Mouse (Mus musculus) cerebellum, adult 11-12 months (tissue): ENCODE measurements around the gene B4galt3.
"Not testable (repeated sequence)": the region's sequence is repeated elsewhere in the genome, so short reads cannot be mapped to it uniquely, and the experiment has no call there.

Source experiments
- DNase-seq: peaks from one replicate; pipeline ENCODE4 v3.0.0; 2022

B4galt3 gene

DNA sequence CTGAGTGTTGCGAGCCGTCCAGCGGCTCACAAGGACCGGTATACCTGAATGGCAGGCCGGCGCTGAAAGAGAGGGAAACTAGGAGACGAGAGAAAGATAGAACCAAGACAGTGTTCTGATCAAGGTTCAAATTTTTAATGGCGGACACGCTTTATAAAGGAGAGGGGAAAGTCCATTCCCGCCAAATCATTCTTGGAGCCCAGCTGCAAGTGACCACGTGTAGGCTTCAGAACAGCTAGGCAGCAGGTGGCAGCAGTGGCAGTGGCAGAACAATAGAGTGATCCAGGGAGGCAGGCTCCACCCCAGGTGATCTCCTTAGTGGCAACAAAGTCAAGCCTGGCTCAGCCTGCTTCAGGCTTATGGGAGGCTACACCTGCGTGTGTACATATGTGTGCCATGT, 28.2 kb upstream of the B4galt3 start:
- DNase-seq, result not testable (repeated sequence)

GRCm38 (mm10) chr1:171245353-171245752, 24.8 kb upstream of the B4galt3 start:
- no peak for DNase-seq

- DNase-seq, result peak; percentile 98
These were observed 23.2 kb upstream of the B4galt3 start for GRCm38 (mm10) chr1:171246709-171247452.

DNA sequence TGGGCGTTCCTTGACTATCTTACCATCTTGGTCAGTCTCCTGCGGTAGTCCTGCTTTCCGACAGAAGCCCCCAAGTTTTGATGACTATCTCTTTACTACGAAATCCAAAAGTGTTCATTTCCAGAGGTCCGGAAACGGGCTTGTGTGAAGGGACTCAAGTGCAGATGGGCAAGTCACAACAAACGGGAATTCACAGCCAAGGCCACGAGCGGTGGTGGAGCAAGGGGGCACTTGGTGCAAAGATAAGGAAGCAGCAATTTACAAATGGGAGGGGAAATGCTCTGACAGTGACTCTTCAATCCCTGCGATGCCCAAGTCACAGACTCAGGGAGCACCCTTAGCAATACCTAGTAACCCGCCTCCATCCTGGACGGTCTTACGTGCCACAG, 22.7 kb upstream of the B4galt3 start:
- peak; percentile 56 for DNase-seq

DNA sequence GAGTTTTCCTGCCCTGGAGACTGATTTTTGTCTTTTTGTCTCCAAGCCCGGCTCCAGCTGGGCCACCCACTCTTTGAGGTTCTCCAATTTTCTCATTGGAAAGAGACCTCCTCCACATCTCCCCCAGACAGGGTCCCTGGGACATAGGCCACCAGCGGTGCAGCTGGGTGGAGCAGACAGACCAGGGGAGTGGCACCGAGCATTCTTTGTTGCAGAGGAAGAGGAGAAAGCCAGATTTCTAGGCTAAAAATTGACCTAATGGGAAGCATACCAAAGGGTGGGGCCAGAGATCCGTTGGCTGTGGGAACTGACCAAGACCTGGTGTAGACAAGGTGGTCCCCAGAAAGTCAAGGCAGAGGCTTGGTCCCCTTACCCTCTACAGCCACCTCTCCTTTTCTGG, 22.2 kb upstream of the B4galt3 start:
- no peak for DNase-seq

GRCm38 (mm10) chr1:171248386-171249226, 21.5 kb upstream of the B4galt3 start:
- no peak for DNase-seq

DNA sequence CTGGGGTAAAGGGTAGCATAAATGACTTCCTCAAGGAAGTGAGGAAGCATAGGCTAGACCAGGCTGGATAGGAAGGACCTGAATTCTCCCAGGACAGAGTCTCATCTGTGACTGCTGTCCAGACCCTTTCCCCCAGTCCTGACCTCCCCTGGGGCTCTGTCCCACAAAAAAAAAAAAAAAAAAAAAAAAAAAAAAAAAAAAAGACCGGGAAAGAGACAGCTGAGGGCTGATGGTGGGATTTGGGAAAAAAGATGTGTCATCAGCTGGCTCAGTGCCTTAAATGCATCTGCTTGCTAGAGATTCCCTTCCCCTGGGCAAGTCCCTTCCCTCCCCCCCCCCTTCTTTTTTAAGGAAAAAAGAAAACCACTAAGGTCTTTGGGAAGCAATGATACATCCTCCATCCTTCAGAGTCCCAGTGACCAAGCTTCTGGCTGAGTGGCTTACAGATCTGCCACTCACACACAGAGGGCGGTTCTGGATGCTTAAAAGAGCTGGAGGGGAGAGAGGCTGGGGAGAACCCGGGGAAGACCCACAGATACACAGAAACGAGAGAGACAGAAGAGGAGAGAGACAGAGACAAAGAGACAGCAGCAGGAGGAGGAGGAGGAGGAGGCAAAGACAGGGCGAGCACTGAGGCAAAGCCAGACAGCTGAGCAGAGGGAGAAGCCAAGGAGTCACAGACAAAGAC, 20.1 kb upstream of the B4galt3 start, which contains the start of gene Adamts4:
Gene Adamts4, plus strand, starts transcription at position 509 of the 688 bp plus-strand sequence.
- no peak for DNase-seq

DNA sequence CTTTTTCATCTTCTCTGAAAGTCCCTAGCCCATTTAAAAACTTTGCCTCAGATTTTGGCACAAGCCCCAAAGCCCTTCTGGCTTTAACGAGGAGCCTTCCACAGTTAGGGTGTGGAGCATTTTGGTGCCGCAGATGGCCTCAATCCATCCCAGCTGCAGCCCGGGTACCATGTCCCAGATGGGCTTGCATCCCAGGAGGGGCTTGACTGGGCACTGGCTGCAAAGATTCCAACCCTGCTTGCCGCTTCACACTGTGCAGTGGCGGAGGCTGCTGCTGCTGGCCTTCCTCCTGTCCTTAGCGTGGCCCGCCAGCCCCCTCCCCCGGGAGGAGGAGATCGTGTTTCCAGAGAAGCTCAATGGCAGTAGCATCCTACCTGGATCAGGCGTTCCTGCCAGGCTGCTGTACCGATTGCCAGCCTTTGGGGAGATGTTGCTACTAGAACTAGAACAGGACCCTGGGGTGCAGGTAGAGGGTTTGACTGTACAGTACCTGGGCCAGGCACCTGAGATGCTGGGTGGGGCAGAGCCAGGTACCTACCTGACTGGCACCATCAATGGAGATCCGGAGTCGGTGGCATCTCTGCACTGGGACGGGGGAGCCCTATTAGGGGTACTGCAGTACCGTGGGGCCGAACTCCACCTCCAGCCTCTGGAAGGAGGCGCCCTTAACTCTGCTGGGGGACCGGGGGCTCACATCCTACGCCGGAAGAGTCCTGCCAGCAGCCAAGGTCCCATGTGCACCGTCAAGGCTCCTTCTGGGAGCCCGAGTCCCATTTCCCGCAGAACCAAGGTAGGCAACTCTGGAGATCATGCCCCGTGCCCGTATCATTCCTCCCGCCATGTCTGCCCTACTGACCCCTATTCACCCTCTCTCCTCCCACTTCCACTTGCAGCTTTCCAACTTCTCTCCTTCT, 19.2 kb upstream of the B4galt3 start, which contains the start of gene Ndufs2:
Gene Ndufs2, minus strand, starts transcription at position 709 of the 914 bp plus-strand sequence.
- DNase-seq, result no peak

- DNase-seq, result no peak
These were observed 18.4 kb upstream of the B4galt3 start for GRCm38 (mm10) chr1:171251594-171252324.

DNA sequence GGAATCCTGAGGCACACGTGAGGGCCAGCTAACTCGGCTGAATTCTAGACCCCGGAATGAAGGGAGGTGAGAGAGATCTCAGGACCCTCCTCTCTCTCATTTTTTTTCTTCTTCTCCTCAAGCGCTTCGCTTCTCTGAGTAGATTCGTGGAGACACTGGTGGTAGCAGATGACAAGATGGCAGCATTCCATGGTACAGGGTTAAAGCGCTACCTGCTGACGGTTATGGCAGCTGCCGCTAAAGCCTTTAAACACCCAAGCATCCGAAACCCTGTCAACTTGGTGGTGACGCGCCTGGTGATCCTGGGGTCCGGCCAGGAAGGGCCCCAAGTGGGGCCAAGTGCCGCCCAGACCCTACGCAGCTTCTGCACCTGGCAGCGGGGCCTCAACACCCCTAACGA, 17.7 kb upstream of the B4galt3 start:
- no peak for DNase-seq

- no peak for DNase-seq
These were observed 13.9 kb upstream of the B4galt3 start for GRCm38 (mm10) chr1:171256095-171256818.

DNA sequence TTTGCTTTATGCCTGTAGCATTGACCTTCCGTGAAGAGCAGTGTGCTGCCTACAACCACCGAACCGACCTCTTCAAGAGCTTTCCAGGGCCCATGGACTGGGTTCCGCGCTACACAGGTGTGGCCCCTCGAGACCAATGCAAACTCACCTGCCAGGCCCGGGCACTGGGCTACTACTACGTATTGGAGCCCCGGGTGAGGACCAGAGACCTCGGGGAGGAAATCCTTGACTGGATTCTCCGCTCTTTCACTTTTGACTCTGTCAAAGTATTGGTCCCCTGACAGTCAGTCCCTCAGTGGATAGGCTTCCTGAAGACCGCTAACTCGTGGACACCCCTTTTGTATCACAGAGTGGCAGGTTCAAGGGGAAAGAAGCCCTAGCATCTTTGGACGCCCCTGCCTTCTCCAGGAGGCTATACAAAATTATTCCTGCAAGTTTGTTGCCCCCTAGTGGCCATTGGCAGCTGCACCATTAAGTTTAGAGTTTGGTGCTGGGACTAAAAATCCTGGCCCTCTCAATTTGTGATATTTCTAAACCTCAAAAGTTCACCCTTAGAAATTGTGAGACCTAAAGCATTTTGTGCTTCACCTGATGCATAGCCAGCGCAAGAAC, 13.1 kb upstream of the B4galt3 start:
- no peak for DNase-seq

DNA sequence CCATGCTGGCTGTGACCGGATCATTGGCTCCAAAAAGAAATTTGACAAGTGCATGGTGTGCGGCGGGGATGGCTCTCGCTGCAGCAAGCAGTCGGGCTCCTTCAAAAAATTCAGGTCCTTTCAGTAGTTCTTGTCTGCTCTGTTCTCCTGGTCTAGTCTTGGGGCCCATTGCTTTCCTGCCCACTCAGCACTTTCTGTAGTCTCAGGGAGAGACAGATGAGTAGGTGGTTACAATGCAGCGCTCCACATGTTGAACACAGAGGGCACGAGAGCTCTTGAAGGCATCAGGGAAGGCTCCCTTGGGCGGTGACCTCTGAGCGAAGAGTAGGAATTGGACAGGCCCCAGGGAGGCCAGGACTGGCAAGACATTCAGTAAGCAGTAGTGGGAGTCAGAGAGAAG, 12.3 kb upstream of the B4galt3 start:
- no peak for DNase-seq

GRCm38 (mm10) chr1:171258921-171259320, 11.2 kb upstream of the B4galt3 start:
- DNase-seq, result peak; percentile 6

DNA sequence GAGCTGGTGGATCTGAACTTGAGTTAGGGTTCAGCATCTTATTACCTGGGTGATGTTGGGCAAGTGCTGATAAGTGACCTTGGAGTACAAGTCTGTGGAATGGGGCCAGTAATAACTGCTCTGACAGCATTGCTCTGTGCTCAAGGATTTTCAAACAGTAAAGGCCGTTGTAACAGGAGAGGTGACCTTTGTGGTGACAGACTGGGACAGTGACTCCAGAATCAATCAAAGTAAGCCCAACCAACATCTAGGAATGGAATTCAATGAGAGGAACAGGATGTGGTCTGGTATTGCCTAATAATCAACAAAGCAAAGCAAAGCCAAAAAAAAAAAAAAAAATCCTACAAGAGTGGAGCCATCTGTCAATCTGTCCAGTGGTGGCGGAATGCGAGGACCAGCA, 9.8 kb upstream of the B4galt3 start:
- no peak for DNase-seq

GRCm38 (mm10) chr1:171262594-171263130, 7.5 kb upstream of the B4galt3 start:
- DNase-seq, result peak; percentile 40

DNA sequence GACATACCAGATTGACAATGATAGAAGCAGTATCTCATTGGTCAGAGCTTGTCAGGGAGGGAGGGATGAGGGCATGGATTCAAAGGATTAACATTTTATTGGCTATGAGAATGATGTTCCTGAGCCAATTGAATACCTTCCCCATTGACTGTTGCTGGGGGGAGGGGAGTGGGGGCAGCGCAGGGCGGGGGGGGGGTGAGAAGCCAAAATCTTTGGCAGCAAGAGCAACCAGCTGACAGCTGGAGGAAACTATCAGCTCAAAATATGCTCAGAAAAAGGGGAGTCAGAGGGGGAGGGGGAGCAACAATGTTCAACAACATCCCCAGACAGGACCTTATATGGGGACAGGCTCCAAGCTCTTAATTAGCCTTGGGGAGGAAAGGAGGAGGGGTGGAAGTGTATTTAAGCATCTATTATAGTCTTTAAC, 6.9 kb upstream of the B4galt3 start:
- DNase-seq, result peak; percentile 19

DNA sequence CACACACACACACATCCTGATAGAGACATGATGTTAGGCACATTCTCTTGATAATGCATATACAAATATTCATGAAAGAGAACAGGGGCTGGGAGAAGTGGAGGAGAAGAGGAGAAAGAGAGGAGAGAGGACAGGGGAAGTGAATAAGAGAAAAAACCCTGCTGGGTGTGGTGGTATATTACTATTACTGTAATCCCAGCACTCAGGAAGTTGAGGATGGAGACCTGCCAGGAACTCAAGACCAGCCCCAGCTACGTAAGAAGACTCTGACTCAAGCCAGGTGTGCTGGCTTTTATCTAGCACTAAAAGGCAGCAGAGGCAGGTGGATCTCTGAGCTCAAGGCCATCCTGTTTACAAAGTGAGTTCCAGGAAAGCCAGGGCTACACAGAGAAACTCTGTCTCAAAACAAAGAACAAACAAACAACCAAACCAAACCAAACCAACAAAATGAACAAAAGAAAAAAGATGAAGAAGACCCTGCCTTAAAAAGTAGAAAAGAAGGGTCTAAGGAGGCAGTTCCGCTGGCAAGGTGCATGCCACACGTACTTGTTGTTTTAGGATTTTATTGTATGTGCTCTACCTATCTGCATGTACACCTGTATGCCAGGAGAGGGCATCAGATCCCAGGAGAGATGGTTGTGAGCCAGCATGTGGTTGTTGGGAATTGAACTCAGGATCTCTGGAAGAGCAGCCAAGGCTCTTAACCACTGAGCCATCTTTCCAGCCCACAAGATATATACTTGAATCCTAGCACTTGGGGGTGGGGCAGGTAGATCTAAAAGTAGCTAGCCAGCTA, 6.3 kb upstream of the B4galt3 start:
- DNase-seq, result no peak
